Mouse (Mus musculus) cerebellum, postnatal 25 days (tissue): ENCODE results near the gene Ddt.
"Not testable (repeated sequence)": the region's sequence is repeated elsewhere in the genome, so short reads cannot be mapped to it uniquely, and the experiment has no call there.

ENCODE experiments used
- DNase-seq, 2 experiments: peaks; one replicate each; pipeline ENCODE4 v3.0.0; 2021; ENCODE audit warnings: mixed read lengths in 2 of 2

Ddt gene

GRCm38 (mm10) chr10:75767756-75768155 lies 5.5 kb downstream of the Ddt start:
- DNase-seq = not testable (repeated sequence)

DNA sequence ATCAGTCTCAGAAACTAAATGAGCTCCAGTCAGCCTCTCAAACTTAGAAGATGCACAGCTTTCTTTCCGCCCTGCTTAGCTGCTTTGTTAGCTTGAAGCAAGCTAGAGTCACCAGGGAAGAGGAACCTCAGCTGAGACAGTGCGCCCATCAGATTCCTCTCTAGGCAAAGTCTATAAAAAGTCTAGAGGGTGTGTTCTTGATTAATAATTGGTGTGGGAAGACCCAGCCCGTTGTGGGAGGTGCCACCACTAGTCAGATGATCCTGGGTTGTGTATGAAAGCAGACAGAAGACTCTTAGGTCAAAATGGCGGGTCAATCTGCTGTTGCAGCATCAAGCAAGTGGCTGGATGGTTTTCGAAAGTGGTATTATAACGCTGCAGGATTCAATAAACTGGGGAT lies 6.4 kb downstream of the Ddt start:
- DNase-seq = no peak

GRCm38 (mm10) chr10:75764519-75765473 lies 8.4 kb downstream of the Ddt start:
- DNase-seq = peak; percentile 71 to 82

DNA sequence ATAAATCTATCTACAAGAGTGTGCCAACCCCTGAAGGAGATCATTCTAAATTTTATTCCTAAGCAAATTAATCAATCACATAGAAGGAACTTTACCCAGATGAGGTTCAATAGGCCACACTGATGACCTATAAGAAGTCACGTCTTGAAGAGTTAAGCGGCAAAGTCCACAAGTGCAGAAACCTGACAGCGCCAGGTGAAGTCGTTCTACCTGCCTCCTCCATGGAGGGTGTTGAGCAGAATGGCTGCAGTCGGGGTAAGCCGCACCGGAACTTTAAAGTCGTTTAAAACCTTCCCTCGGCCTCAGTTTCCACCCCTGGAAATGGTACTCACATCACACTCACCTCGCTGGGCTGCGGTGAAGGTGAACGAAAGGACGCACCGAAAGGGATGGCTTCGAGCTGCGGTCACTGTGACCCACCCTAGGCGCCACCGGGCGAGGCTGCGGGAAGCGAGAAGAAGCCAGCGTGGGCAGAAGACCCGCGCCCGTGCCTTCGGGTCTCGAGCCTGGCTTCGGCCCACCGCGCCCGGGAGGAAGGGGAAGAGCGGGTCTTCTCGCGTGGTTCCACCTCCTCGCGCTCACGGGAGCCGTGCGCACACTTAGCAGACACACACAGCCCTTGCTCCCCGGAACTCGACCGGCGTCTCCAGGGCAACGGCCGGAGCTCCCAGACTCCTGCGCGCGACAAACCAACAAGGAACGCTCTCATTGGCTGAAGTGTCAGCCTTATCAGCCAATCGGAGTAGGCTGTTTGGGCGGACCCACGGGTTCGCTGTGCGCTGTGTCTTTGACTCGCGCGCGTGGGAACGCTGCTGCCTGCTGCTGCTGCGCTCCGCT lies 9.3 kb downstream of the Ddt start, which contains the start of gene Cabin1:
Cabin1 (minus strand) TSS at position 660 of the 837 bp plus-strand sequence.
- peak; percentile 97 to 98 for DNase-seq

DNA sequence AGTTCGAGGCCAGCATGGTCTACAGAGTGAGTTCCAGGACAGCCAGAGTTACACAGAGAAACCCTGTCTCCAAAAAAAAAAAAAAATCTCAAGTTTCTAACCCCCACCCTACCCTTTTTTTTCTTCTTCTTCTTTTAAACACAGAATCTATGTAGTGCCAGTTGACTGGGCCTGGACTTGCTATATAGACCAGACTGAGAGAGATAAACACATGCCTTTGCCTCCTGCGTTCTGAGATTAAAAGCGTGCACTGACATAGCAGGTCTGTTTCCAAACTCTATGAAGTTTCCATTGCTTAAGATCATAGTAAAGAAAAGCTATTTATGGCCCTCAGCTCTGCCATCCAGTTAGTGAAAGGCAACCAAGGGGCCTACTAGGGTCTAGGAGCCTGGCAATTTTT lies 10.8 kb downstream of the Ddt start:
- no peak for DNase-seq

DNA sequence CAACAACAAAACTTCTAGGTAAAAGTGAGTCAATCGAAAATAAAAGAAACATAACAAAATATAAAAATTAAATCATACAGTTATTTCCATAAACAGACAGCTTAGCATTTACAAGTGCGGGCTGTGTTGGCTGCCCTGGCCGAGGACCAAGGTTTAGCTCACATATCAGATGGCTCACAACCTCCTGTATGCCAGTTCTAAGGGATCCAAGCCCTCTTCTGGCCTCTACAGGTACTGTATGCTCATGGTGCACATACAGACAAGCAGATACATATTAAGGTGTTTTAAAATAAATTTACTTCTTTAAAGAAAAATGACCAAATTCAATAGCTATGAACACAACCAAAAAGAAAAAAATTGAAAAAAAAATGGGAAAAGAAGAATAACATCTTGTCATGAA lies 12.9 kb downstream of the Ddt start:
- DNase-seq = no peak

DNA sequence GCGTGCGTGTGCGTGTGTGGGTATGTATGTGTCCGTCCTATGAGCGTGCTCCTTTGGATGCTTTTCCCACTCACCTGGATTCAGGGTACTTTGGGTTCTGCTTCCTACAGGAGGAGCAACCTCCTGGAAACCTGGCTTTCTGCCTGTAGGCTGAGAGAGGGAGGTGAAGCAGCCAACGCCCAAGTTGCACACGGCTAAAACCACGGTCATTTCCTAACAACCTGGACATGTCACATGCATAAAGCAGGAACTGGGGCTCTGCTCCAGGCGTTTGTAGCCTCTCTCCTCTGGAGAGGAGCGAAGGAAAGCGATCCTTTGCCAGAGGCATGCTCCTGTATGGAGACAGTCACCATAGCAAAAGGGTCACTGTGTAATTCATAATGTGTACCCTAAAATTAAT lies 16.5 kb downstream of the Ddt start:
- no peak for DNase-seq

DNA sequence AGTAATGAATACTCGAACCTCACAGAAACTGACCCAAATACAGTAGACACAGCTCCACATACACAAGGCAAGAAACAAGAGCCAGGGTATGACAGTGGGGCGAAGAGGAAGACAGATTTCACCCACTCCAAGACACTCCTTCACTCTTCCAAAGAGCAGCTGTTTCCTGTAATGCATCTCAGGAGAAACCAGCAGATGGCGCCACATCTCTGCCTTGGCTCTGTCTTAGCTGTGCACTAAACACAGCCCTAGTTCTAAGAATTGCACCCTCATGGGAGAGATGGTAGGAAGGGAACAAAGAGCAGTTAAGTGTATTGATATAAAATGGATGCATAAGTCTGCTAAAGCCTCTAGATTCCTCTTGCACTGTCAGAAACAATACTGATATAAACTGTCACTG lies 29.2 kb downstream of the Ddt start:
- DNase-seq = peak; percentile 90 to 93

GRCm38 (mm10) chr10:75743369-75743768 lies 29.8 kb downstream of the Ddt start:
- DNase-seq = peak; percentile 75 to 76

GRCm38 (mm10) chr10:75740866-75741265 lies 32.3 kb downstream of the Ddt start:
- DNase-seq = peak in 1 of 2 experiments; percentile 37

DNA sequence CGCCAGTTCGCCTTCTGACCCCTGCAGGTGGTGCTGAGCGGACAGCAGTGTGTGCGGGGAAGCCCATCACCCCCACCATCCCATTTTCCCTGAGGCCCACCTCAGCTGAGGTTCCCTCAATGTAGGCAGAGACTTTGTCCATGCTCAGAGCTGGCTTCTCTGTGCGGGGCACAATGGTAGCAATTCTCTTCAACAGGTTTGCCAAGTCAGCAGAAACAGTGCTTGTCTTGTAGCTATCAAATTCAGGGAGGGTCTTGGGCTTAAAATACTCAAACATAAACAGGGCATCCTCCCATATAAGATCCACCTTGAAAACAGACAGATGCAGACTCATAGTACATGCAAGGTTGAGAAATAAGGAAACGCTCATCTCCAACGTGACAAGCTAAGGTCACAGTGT lies 47.8 kb downstream of the Ddt start:
- DNase-seq = no peak
